Mouse (Mus musculus): ENCODE results near the gene Olfr358.

Olfr358 gene

GRCm38 (mm10) chr2:37009235-37009634 is at the start of gene Olfr358:
Gene Olfr358 (minus strand): TSS chr2:37009335.
- DNase-seq (ENCODE audit: low spot score in 2 of 2), result no peak

- DNase-seq (ENCODE audit: low spot score in 2 of 2), result no peak
Measured at GRCm38 (mm10) chr2:36997030-36997429, 12.1 kb downstream of the Olfr358 start.

- no peak for DNase-seq (ENCODE audit: low spot score in 2 of 2)
Measured at GRCm38 (mm10) chr2:36993527-36993926, 15.6 kb downstream of the Olfr358 start, which contains the start of gene Olfr357. Gene Olfr357 (plus strand): TSS chr2:36993827.

Data from right cerebral cortex, postnatal 10 days (tissue).